Mouse (Mus musculus): ENCODE measurements around the gene Daglb. TPM values are rescaled to one million over a fixed set of nuclear protein-coding genes. Genes with fewer than 3 reads are reported as not detected.
A peak's percentile ranks its signal among the peaks of the same experiment; 100 is the strongest.

The Daglb gene
- polyA plus RNA-seq, 1 experiment from 2014 or later = 13.3 TPM

- WGBS = 93% methylated on average over 6 of the region's 6 CpGs
Observed at GRCm38 (mm10) chr5:143503740-143504139, 39.4 kb downstream of the Daglb start.

GRCm38 (mm10) chr5:143504453-143504852 is 40.1 kb downstream of the Daglb start:
- Histone ChIP-seq H3K4me2 (replicated peaks) (no peak overlapping the region), H3K36me3 (peaks cover 58% of the 10 kb centered on the region)

More at GRCm38 (mm10) chr5:143503740-143504139, 39.4 kb downstream of the Daglb start:
- no peak for ATAC-seq (ENCODE audit: insufficient number of reproducible peaks, low FRiP score, low TSS enrichment, low read depth)
- H3K4me1 ChIP-seq = peaks cover 19% of the 10 kb centered on the region
- H3K27me3 ChIP-seq = no peaks in the 10 kb centered on the region
- H3K9me3 ChIP-seq (replicated peaks) = no peaks in the 10 kb centered on the region
- no peak overlapping the region for H3K27ac ChIP-seq (replicated peaks)
- H3K4me3 ChIP-seq (replicated peaks) = no peak overlapping the region
- no peak overlapping the region for H3K4me2 ChIP-seq (replicated peaks)
- H3K36me3 ChIP-seq = peaks cover 58% of the 10 kb centered on the region
- no peak overlapping the region for H3K9ac ChIP-seq

DNA sequence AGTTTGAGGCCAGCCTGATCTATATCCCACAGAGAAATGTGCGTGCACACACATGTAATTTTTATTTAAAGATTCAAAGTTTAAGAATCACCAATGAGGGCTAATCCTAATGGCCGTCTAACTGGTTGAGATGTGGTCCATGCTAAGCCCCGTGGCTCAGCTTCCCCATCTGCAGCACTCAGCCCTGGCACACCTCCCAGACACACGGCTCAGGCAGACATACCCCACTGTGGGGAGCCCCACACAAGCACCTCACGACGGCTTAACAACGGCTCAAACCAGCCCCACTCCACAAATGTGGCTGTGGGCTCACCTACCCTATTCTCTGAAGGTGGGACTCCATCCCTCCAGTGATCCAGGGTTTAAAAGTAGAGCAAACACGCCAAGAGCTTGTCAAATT is 40.7 kb downstream of the Daglb start:
- no peak for ATAC-seq (ENCODE audit: insufficient number of reproducible peaks, low FRiP score, low TSS enrichment, low read depth)
- Histone ChIP-seq H3K9ac (no peak overlapping the region), H3K4me1 (peaks cover 31% of the 10 kb centered on the region), H3K4me3 (replicated peaks) (no peak overlapping the region), H3K9me3 (replicated peaks) (no peaks in the 10 kb centered on the region), H3K4me2 (replicated peaks) (no peak overlapping the region), H3K27ac (replicated peaks) (no peak overlapping the region), H3K36me3 (peaks cover 60% of the 10 kb centered on the region), H3K27me3 (no peaks in the 10 kb centered on the region)
- WGBS = 72% methylated on average over 8 of the region's 8 CpGs

More at GRCm38 (mm10) chr5:143504453-143504852, 40.1 kb downstream of the Daglb start:
- no peaks in the 10 kb centered on the region for H3K27me3 ChIP-seq
- H3K9me3 ChIP-seq (replicated peaks) = no peaks in the 10 kb centered on the region
- WGBS = 64% methylated on average over 3 of the region's 3 CpGs
- H3K27ac ChIP-seq (replicated peaks) = no peak overlapping the region
- H3K9ac ChIP-seq = no peak overlapping the region
- no peak for ATAC-seq (ENCODE audit: insufficient number of reproducible peaks, low FRiP score, low TSS enrichment, low read depth)
- H3K4me3 ChIP-seq (replicated peaks) = no peak overlapping the region
- peaks cover 25% of the 10 kb centered on the region for H3K4me1 ChIP-seq

GRCm38 (mm10) chr5:143505545-143505944 is 41.2 kb downstream of the Daglb start:
- no peaks in the 10 kb centered on the region for H3K27me3 ChIP-seq
- ATAC-seq (ENCODE audit: insufficient number of reproducible peaks, low FRiP score, low TSS enrichment, low read depth) = no peak
- 78% methylated on average over 7 of the region's 7 CpGs for WGBS
- H3K4me1 ChIP-seq = peaks cover 34% of the 10 kb centered on the region
- no peak overlapping the region for H3K4me2 ChIP-seq (replicated peaks)
- no peaks in the 10 kb centered on the region for H3K9me3 ChIP-seq (replicated peaks)
- peaks cover 60% of the 10 kb centered on the region for H3K36me3 ChIP-seq
- H3K27ac ChIP-seq (replicated peaks) = no peak overlapping the region
- H3K9ac ChIP-seq = no peak overlapping the region
- H3K4me3 ChIP-seq (replicated peaks) = no peak overlapping the region

GRCm38 (mm10) chr5:143509294-143509693 is 44.9 kb downstream of the Daglb start:
- Histone ChIP-seq H3K4me2 (replicated peaks) (no peak overlapping the region), H3K4me1 (peaks cover 50% of the 10 kb centered on the region), H3K4me3 (replicated peaks) (no peak overlapping the region), H3K9me3 (replicated peaks) (no peaks in the 10 kb centered on the region), H3K27me3 (no peaks in the 10 kb centered on the region), H3K36me3 (peaks cover 60% of the 10 kb centered on the region), H3K9ac (no peak overlapping the region), H3K27ac (replicated peaks) (0 out of 2 replicates have a peak overlapping the region, but pooled peaks have one; percentile 7)
- ATAC-seq (ENCODE audit: insufficient number of reproducible peaks, low FRiP score, low TSS enrichment, low read depth) = no peak
- 62% methylated on average over 9 of the region's 9 CpGs for WGBS

DNA sequence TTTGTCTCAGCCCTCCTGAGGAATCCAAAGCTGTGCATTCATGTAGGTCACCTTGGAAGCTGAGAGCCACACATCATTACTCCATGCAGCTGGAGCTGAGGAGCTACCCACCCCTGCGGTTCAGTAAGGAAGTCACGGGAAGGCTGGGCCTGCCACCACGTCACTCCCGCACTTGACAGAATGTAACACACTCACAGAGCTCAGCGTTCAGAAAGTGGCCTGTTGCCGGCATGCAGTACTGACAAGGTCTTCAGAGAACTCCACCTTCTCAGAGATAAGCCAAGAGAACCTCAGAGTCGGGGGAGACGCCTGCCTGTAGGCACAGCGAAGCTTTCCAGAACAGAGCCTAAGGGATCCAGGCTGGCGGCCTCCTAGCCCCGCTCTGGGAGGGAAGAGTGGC is 45.4 kb downstream of the Daglb start:
- Histone ChIP-seq H3K9me3 (replicated peaks) (no peaks in the 10 kb centered on the region), H3K27ac (replicated peaks) (0 out of 2 replicates have a peak overlapping the region, but pooled peaks have one; percentile 7), H3K36me3 (peaks cover 60% of the 10 kb centered on the region), H3K9ac (no peak overlapping the region), H3K4me2 (replicated peaks) (no peak overlapping the region), H3K27me3 (no peaks in the 10 kb centered on the region), H3K4me1 (peaks cover 50% of the 10 kb centered on the region), H3K4me3 (replicated peaks) (no peak overlapping the region)
- no peak for ATAC-seq (ENCODE audit: insufficient number of reproducible peaks, low FRiP score, low TSS enrichment, low read depth)
- 63% methylated on average over 11 of the region's 11 CpGs for WGBS

- H3K27ac ChIP-seq (replicated peaks) = peak overlapping the region; percentile 24; the same call in 1 of the 2 replicates
- H3K36me3 ChIP-seq = peaks cover 67% of the 10 kb centered on the region
- WGBS = 68% methylated on average over 4 of the region's 4 CpGs
- no peaks in the 10 kb centered on the region for H3K27me3 ChIP-seq
- H3K4me2 ChIP-seq (replicated peaks) = no peak overlapping the region
- no peak for ATAC-seq (ENCODE audit: insufficient number of reproducible peaks, low FRiP score, low TSS enrichment, low read depth)
- H3K9ac ChIP-seq = no peak overlapping the region
- H3K4me1 ChIP-seq = peaks cover 52% of the 10 kb centered on the region
- no peaks in the 10 kb centered on the region for H3K9me3 ChIP-seq (replicated peaks)
- H3K4me3 ChIP-seq (replicated peaks) = no peak overlapping the region
Observed at GRCm38 (mm10) chr5:143511577-143511976, 47.2 kb downstream of the Daglb start.

DNA sequence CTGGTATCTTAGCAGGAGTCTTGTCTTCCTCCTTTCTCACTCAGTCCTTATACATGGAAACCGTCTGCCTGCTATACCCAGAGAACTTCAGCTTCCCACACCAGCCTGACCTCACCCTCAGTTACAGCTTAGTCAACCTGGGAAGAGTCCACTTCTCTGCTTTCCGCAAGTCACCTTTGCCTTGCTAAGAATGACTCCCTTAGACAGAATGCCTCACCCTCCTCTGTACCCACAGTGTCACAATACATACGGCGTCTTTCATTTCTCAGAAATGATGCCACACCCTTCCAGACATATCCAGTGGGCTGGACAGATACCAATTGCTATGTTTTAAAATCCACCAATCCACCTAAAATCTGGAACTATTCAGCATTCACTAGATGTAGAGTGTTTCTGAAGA is 47.9 kb downstream of the Daglb start:
- no peaks in the 10 kb centered on the region for H3K27me3 ChIP-seq
- H3K4me2 ChIP-seq (replicated peaks) = no peak overlapping the region
- WGBS = 76% methylated on average over 4 of the region's 4 CpGs
- no peak for ATAC-seq (ENCODE audit: insufficient number of reproducible peaks, low FRiP score, low TSS enrichment, low read depth)
- H3K27ac ChIP-seq (replicated peaks) = peak overlapping the region; percentile 24; the same call in 1 of the 2 replicates
- H3K9ac ChIP-seq = no peak overlapping the region
- H3K4me3 ChIP-seq (replicated peaks) = no peak overlapping the region
- H3K4me1 ChIP-seq = peaks cover 48% of the 10 kb centered on the region
- H3K36me3 ChIP-seq = peaks cover 63% of the 10 kb centered on the region
- H3K9me3 ChIP-seq (replicated peaks) = no peaks in the 10 kb centered on the region

- Histone ChIP-seq H3K4me1 (peaks cover 44% of the 10 kb centered on the region), H3K4me2 (replicated peaks) (no peak overlapping the region), H3K9ac (no peak overlapping the region), H3K36me3 (peaks cover 50% of the 10 kb centered on the region), H3K27ac (replicated peaks) (no peak overlapping the region), H3K9me3 (replicated peaks) (no peaks in the 10 kb centered on the region), H3K27me3 (no peaks in the 10 kb centered on the region), H3K4me3 (replicated peaks) (no peak overlapping the region)
- 88% methylated on average over 5 of the region's 5 CpGs for WGBS
- no peak for ATAC-seq (ENCODE audit: insufficient number of reproducible peaks, low FRiP score, low TSS enrichment, low read depth)
Observed at GRCm38 (mm10) chr5:143514878-143515277, 50.5 kb downstream of the Daglb start.

DNA sequence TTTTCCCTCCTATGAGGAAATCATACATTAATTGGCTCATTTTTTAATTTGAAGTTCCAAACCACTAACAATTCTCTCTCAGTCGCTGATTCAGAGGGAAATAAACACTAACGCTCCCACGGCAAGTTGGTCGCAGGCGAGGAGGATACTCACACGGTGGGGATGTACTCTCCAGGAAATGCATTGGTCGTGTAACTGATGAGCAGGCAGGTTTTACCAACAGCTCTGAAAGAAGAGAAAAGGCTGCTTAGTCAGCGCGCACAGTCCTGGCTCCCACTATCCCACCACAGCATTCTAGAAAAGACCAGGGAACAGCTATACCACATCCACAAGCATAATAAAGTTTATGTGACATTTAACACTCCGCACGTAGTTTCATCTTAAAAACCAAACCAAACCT is 52.6 kb downstream of the Daglb start:
- H3K27ac ChIP-seq (replicated peaks) = peak overlapping the region; percentile 35
- 85% methylated on average over 11 of the region's 11 CpGs for WGBS
- peaks cover 42% of the 10 kb centered on the region for H3K4me1 ChIP-seq
- no peak overlapping the region for H3K4me3 ChIP-seq (replicated peaks)
- ATAC-seq (ENCODE audit: insufficient number of reproducible peaks, low FRiP score, low TSS enrichment, low read depth) = no peak
- no peak overlapping the region for H3K4me2 ChIP-seq (replicated peaks)
- H3K9ac ChIP-seq = no peak overlapping the region
- H3K27me3 ChIP-seq = no peaks in the 10 kb centered on the region
- H3K9me3 ChIP-seq (replicated peaks) = no peaks in the 10 kb centered on the region
- peaks cover 40% of the 10 kb centered on the region for H3K36me3 ChIP-seq

DNA sequence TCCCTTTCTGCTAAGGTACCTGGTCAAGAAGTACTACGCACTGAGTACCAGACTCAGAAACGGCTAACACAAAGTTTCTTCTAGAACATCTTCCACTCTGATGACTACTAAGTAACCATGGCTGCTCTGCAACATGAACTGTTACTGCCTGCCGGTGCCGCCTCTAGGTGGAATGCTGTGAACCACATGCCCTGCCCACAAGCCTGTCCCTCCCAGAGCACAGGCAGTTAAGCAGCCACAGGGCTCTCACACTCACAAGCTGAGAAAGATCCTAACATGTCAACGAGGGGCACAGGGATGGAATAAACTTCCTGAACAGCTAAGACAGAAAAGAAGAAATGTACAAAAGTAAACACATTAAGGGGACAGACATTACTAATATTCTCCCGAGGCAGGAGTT is 53.1 kb downstream of the Daglb start:
- peak overlapping the region; percentile 35 for H3K27ac ChIP-seq (replicated peaks)
- H3K4me3 ChIP-seq (replicated peaks) = no peak overlapping the region
- H3K4me1 ChIP-seq = peaks cover 41% of the 10 kb centered on the region
- 51% methylated on average over 6 of the region's 6 CpGs for WGBS
- H3K36me3 ChIP-seq = peaks cover 36% of the 10 kb centered on the region
- no peaks in the 10 kb centered on the region for H3K27me3 ChIP-seq
- H3K4me2 ChIP-seq (replicated peaks) = no peak overlapping the region
- no peaks in the 10 kb centered on the region for H3K9me3 ChIP-seq (replicated peaks)
- H3K9ac ChIP-seq = no peak overlapping the region
- ATAC-seq (ENCODE audit: insufficient number of reproducible peaks, low FRiP score, low TSS enrichment, low read depth) = peak; percentile 61; the same call in 1 of the 2 replicates

DNA sequence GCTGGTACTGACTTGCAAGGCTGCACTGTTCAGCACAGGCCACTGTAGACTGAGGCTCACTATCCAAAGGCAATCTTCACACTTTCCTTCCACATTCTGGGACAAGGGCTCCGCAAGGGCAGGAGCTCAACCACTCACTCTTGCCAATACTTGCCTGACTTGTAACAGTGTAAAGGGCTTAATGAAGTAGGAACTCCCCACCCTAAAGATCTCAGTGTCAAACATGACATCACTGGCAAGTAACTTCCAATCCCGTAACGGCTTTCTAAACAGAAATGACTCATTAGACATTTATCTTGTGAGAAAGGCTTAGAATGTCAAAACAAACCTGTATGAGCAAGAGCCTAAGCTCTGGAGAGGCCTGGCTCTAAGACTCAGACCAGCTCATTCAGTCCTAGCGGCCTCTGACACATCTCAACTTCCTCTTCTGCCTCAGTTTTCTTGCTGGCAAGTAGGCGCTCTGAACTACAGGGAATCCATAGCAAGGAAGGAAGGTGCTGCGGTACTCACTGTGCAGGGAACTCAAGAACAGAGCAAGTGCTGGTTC is 53.7 kb downstream of the Daglb start:
- 60% methylated on average over 6 of the region's 6 CpGs for WGBS
- ATAC-seq (ENCODE audit: insufficient number of reproducible peaks, low FRiP score, low TSS enrichment, low read depth) = peak; percentile 55; the same call in 1 of the 2 replicates
- no peak overlapping the region for H3K4me3 ChIP-seq (replicated peaks)
- 0 out of 2 replicates have a peak overlapping the region, but pooled peaks have one; percentile 4 for H3K4me2 ChIP-seq (replicated peaks)
- peak overlapping the region; percentile 61 for H3K27ac ChIP-seq (replicated peaks)
- H3K9ac ChIP-seq = no peak overlapping the region
- no peaks in the 10 kb centered on the region for H3K27me3 ChIP-seq
- H3K36me3 ChIP-seq = peaks cover 35% of the 10 kb centered on the region
- H3K9me3 ChIP-seq (replicated peaks) = no peaks in the 10 kb centered on the region
- H3K4me1 ChIP-seq = peaks cover 37% of the 10 kb centered on the region
